Mouse (Mus musculus) layer of hippocampus, adult 8-10 months (tissue): ENCODE measurements around the gene Dph1. TPM values are rescaled to one million over a fixed set of nuclear protein-coding genes. Genes with fewer than 3 reads are reported as not detected.
"Not testable (repeated sequence)": the region's sequence is repeated elsewhere in the genome, so short reads cannot be mapped to it uniquely, and the experiment has no call there.

ENCODE experiments used
- DNase-seq, 2 experiments: peaks; one replicate each; pipeline ENCODE4 v3.0.0; 2022; ENCODE audit warnings: low spot score in 2 of 2
- total RNA-seq, 4 experiments: library from RNA; stranded (reverse); gene quantifications; 2 replicates each; pipeline ENCODE4 v1.2.4; 2022

The Dph1 gene
- total RNA-seq, 4 experiments from 2014 or later, result 28.9 to 38.6 (median 30.9) TPM

DNA sequence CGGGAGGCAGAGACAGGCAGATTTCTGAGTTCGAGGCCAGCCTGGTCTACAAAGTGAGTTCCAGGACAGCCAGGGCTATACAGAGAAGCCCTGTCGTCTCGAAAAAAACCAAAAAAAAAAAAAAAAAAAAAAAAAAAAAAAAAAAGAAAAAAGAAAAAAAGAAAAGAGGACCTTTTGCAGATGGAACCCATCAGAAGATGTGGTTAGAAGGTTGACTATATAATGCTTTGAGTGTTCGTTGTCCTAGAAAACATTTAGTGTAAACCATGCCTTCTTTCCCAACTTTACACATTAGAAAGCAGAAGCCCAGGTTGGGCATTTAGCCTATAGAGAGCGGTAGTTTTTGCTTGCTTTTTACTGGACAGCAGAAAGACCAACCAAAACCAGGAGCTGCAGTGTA lies 16.5 kb downstream of the Dph1 start:
- not testable (repeated sequence) for DNase-seq

DNA sequence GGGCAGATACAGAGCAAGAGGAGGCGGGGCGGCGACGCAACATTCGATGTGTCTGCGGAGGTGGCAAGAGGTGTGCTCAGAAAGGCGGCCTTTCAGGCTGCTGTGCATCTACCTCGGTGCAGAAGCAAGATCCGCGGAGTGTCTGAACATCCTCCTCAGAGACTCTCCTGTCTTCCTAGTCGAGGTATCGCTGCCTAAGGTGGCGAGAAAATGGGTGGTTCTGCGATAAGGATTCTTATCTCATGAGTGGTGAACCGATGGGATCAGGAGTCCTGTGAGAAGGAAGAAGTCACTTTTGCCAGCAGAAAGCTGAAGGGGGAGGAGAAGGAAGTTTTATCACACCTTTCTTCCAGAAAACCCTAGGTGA lies 17.3 kb downstream of the Dph1 start:
- no peak for DNase-seq

DNA sequence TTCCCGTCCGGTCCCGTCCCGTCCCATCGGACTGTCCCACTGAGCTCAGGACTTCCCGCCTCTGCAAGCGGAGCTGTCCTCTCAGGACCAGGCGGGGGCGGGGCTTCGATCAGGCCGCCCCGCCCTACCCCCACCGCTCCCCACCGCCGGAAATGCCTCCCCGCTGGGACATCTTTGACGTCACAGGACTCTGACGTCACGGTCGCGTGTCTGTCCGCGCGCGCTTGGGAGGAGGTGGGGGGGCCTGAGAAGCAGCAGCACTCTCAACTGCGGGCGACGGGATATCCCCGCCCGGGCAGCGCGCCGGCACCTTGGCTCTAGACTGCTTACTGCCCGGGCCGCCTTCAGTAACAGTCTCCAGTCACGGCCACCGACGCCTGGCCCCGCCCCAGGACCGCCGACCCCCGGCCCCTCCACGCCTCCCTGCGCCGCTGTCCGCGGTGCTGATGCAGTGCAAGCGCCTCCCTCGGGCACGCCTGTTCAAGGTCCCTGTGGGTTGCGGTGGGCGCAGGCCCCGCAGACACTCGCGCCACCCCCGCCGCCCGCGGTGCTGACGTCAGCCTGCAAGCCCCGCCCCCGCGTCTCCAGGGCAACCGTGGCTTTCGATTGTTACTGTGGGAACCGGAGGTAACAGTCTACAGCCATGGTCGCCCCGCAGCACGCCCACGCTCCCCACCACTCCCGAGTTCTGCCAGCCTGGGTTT lies 17.8 kb downstream of the Dph1 start:
- peak; percentile 95 for DNase-seq

DNA sequence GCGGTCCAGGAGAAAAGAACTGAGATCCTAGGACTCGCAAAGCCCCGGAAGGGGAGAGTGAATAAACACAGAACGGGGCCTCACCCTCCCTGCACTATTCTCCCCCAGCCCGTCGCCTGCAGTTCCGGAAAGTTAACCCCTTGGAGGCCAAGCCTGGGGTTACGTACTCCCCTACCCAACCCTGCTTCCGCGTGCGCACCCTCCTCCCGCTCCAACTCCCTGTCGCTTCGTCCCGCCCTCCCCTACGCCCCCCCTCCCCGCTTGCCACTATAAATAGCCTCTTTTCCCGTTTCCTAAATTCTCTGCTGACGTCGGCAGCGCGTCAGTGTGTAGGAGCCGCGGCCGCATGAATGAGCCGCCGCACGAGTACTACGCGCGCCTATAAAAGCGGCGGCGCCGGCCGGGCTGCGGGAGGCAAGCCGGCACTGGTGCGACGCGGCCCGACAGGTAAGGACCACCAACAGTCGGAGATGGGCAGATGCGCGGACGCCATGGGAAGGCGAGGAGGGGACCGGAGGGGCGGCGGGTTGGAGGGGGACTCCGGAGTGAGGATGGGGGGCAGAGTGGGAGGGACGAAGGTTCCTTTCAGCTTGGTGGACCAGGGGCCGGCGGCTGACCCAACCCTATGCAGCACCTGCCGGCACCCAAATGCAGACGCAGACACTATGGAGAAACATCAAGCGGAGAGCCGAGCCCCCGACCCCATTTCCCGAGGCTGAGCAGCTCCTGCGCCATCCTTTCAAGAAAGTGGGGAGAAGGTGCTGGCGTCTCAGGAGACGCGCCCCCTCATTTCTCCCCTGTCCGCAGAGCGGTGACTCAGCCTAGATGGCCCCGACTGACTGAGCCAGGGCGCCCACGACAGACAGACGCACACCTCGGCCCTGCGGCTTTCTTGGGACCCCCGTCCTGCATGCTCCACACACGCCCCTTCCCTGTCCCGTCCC lies 18.6 kb downstream of the Dph1 start:
- no peak for DNase-seq

DNA sequence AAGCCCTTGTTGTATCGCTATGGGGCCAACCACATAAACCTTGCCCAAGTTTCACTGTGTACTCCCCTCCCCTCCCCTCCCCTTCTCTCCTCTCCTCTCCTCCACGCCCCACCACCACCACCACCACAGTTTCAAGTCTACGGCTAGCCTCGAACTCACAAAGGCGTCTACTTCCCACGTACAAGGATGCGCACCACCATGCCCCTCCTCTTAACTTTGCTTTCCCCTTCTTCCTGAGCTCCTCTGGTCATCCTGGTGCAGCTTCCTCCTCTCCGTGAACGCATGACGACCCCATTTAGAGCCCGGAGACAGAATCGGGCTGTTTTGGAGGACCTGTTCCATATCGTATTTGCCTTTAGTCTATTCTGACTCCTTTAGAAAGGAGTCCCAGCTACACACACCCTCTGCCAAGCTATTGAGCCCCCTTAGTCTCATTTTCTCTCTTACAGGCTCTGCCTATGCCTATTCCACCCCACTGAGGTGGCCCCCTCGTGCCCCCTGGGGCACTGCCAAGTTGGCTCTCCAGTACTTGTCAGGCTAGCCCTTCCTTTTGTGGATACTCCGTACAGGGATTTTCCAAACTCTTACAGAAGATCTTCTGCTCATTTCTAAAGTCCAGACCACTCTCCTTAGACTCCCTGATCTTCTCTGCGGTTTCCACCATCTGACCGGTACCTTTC lies 19.7 kb downstream of the Dph1 start:
- no peak for DNase-seq

DNA sequence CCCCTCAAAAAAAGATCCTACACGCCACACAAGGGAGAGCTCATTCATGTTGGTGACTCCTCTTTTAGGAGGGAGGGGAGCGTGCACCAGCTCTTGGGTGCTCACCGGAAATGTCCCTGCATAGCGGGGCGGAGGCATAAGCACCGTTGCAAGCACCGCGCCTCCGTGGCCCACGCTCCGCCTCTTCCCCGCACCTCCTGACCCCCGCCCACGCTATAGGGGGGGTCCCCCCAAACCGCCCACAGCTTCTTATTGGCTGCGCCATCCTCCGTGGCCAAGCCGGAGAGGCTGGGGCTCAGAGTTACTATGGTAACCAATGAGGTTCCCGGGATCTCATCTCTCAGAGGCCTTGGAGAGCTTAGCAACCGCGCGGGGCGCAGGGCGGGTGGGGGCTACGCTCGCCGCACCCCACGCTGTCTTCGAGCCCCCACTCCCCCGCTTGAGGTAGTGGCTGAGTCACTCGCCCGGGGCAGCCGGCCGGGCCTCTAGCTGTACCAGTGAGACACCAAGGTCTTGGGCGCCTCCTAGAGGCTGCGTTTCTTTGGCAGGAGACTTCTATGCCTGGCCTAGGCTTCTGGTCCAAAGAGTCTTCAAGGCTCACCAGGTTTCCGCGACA lies 20.8 kb downstream of the Dph1 start:
- peak; percentile 88 to 93 for DNase-seq

DNA sequence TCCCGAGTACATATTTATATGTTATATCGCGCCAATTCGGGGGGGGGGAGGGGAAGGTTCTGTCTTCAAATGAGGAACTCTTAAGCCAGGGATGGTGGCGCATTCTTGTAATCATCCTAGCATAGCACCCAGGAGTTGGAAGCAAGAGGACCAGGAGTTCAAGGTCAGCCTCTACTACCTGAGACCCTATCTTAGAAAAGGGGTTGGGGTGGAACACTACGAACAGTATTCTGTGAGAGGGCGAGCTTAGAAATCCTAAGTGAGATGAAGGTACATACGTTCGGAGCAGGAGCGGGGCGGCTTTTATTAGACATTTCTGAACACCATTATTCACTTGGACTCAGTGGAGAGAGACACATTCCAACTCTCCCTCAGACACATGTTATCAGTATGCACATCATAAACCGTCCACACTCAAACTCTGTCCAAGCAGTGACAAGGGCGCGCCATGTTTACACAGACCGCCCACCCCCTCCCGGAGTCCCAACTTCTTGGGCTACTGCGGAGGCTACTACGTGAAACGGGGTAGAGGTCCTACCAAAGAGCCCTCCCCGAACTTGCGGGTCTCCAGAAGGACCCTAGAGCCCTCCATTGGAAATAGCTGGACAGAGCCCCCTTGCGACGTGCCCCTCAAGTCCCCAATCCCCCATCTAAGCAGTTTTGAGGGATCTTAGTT lies 21.5 kb downstream of the Dph1 start, which contains the start of gene Hic1:
Gene Hic1, minus strand, starts transcription at position 115 of the 676 bp plus-strand sequence.
- DNase-seq, result no peak

DNA sequence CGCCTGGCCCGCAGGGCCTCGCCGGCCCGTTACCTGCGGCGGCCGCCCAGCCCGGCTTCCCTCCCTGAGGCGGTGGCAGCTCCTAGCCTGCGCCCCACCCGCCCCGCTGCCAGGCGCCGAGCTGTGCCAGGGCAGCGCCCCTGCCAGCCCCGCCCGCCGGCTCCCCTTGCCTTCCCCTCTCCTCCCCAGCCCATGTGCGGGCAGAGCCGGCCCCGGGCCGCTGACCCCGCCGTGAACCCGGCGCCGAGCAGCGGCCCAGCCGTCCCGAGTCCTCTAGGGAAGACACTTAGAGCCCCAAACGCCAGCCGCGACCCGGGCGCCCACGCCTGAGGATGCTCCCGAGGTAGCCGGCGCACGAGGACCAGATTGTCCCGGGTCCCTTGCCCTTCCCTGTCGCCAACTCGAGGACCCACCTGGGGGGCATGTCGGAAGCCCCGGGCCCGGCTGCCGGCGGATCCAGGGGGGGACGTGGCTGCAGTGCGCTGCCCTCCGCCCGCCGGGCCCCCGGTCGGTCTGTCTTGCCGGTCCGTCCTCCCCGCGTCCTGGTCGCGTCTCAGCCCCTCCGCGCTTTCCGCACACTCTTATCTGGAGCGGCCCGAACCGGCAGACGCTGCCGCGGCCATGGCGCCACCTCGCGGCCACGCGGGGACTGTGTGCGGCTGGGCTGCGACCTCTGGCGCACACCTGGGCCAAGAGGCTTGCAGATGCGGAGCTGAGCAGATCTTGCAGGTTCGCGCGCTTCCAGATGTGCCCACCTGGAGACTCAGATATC lies 22.3 kb downstream of the Dph1 start:
- peak in 1 of 2 experiments; percentile 69 for DNase-seq

DNA sequence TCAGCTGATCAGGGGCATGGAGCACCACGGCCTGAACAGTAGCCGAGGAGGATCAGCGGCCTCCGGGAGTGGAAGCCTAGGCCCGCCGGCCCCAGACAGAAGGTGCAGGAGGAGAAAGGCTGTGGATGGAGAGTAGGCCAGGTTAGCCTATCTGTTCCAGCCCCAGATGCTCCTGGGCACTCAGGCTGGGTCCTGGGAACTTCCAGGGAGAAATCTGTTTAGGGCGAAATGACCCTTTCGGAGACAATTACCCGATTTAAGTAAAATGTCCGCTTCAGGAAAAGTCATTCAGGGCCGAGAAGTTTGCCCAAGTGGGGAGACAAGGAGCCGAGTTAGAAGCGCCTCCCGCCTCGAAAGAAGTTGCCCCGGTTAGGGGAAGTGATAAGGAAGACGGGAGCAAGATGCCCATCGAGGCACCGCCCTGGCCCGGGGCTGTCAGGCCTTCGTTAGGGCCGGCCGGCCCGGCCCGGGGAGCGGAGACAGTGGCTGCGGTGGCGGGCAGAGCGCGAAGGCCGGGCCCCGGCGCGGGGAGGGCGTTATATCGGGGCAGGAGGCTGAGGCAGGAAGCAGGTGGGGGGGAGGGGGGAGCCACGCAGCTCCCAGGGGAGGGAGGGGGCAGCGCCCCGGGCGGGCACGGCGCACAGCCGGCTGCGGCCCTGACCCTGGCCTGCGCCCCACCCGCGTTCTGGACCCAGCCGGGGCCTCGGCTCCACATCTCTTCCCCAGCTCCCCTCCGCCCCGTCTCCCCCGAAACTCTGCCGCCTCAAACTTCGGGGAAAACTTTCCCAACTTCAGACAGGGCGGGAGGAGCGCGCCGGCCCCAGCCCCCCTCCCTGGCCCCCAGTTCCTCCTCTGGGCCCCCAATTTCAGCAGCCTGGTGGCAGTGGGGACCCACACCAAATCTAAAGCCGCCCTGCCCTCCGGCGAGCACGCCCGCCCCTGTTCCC lies 23.1 kb downstream of the Dph1 start:
- DNase-seq, result no peak

DNA sequence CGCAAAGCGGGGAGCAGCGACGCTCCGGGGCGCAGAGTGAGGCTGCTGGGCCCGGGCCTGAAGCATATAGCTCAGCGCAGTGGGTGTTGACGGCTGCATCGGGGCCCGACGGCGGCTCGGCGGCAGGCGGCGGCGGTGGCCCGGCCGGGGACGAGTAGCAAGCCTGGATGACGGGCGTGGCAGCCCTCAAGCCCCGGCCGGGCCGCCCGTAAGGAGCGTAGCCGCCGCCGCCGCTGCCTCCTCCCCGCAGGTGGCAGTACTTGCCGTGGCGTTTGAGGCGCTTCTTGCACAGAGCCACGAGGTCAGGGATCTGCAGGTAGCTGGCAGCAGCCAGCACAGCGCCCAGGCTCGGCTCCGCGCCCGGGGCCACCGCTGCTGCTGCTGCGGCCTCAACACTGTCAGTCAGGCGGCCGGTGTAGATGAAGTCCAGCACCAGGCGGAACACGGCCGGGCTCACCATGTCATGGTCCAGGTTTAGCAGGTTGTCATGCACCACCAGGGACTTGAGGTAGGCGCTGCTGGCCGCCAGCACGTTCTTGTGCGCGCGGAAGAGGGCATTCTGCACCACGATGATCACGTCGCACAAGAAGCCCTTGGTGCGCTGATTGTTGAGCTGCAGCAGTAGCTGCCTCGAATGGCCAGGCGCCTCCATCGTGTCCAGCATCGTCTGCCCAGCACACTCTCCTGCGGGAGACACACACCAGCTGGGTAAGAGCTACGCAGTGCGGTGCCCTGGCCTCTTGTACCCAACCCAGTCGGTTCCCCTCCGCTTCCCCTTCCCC lies 24.0 kb downstream of the Dph1 start:
- DNase-seq, result no peak

DNA sequence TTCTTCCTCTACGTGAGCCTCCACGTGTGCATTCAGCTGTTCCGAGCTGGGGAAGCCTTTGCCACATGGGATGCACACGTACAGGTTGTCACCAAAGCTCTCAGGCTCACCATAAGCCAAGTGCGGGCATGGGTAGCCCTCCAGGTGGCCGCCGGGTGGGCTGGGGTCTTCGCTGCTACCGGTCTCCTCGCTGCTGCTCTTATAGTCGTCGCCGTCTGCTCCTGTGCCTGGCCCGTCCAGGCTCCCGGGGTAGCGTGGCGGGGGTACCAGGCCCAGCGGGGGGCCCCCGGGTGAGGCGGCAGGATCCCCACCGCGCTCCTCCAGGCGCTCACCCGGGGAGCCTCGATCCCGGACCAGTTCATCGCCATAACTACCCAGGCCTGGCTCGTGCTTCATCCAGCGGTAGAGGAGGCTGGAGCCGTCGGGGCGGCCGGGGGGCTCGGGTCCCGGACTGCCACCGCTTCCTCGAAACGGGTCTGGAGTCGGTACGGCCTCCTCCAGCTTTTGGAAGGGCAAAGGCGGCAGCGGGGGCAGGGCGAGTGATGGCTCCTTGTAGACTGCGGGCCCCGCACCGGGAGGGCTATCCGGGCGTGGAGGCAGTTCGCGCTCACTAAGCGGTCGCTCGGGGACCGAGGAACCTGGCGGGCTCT lies 24.7 kb downstream of the Dph1 start:
- no peak for DNase-seq

DNA sequence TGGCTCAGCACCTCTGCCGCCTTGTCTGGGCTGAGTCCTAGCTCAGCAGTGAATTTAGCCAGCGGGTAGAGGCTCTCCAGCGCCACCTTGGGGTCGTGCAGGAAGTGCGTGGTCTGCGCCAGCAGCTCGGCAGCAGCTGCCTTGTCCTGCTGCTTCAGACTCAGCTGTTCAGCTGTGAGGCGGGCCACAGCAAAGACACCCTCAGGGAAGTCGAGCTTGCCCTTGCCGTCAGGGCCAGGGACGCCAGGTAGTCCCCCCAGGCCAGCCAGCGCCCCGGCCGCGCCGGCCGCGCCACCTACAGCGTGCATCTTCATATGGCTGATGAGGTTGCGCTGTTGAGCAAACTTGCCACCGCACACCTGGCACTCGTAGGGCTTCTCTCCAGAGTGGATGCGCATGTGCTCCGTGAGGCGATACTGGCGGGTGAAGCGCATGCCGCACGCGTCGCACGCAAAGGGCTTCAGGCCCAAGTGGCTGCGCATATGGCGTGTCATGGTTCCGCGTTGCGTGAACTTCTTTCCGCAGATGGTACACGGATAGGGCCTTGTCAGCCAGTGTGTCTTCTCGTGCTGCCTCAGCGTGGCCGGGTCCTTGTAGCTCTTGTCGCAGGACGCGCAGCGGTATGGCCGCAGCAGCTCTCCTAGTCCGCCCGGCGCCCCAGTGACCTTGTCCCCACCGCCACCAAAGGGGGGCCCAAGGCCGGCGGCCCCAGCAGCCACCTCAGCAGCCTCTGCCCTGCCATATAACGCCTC lies 25.4 kb downstream of the Dph1 start:
- peak in 1 of 2 experiments; percentile 83 for DNase-seq

DNA sequence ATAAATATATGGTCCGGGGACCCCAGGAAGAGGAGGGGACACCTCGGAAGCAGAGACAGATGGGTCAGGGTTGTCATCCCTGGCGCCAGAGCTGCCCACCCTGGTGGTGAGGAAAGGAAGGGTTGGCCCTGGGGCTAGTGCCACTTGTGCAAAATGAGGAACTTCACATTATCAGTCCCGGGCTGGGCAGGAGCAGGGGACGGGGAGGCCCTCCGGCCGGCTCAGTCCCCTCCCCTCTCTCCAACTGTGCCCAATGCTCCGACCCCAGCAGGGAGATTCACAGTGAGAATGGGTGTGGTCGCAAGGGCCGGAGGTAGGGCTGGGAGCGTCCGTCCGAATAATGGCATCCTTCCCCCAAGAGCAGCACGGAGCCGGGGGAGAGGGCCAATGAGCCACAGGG lies 26.3 kb downstream of the Dph1 start:
- no peak for DNase-seq

DNA sequence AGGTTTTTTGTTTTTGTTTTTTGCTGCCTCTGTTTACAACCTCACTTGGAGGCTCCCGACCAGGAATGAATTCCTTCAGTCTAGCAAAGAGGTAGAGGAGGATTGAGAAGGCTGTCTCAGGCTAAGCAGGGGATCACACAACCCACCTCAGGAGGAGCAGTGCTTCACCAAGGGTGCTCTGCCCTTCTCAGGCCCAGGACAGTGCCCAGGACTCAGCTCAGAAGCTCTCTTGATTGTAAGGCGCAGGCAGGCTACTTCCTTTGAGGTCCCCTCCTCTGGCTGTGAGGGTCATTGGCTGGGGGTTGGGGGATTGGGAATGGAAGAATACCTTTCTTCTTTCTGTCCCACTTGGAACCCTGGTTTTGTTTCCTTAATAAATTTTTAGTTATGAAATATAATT lies 27.0 kb downstream of the Dph1 start:
- no peak for DNase-seq

DNA sequence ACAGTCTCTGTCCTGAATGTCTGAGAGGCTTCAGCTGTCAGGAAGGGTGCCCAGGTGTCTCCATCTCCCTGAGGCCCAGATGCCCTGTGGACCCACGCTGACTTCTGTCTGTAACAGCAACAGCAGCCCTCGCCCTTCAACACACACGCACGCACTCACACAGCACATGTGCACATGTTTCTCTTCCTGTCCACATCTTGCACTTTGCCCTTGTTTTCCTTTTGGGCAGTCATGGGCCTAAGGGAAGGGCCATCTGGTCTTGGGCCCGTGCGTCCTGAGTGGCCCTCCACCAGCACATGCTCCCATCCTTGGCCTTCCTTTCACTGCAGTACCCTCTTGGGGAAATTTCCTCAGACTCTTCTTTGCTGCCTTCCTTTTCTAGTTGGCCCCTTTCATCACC lies 27.7 kb downstream of the Dph1 start:
- no peak for DNase-seq

DNA sequence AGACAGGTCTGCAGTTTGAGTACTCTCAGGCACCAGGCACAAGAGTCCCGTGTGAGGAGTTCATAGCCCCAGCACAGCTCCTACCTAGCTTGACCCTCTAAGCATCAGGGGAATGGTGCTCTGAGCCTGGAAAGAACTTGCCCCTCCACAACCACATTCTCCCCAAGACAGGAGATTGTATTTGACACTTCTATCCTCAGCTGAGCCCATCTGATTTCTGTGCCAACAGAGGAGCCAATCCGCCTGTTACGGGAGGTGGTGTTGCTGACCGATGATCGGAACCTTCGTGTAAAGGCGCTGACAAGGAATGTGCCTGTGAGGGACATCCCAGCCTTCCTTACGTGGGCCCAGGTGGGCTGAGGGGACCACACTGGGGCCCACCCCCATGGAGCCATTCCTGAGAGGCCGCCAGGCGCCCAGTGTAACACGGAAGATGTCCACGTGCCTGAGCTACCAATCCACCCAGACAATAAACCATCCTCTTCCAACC lies 28.4 kb downstream of the Dph1 start:
- no peak for DNase-seq
